Mouse (Mus musculus) lung, embryonic 15.5 days (tissue): Measurements from ENCODE around the gene Olfr1128. TPM values are rescaled to one million over a fixed set of nuclear protein-coding genes. Genes with fewer than 3 reads are reported as not detected.

Experiments used
- polyA plus RNA-seq: library from polyadenylated mRNA; unstranded; fragments of >200 nt; fragmentation: Nextera tagmentation; extraction: Ambion mirVana; gene quantifications from 2 replicates; pipeline ENCODE4 v1.2.1, GENCODE M21; 2015

Gene Olfr1128
- polyA plus RNA-seq, 1 experiment from 2014 or later: not detected

Other genes with a start within 250 kb of the Olfr1128 start
- not detected in 2 replicates for gene Olfr1118, start 238.0 kb downstream of the Olfr1128 start, polyA plus RNA-seq
- not detected in 2 replicates for gene Olfr1120, start 190.7 kb downstream of the Olfr1128 start, polyA plus RNA-seq
- gene Olfr1121, start 175.6 kb downstream of the Olfr1128 start, polyA plus RNA-seq: not detected in 2 replicates
- not detected in 2 replicates for gene Olfr1122, start 159.7 kb downstream of the Olfr1128 start, polyA plus RNA-seq
- not detected in 2 replicates for gene Olfr1123, start 128.9 kb downstream of the Olfr1128 start, polyA plus RNA-seq
- gene Olfr1124, start 115.3 kb downstream of the Olfr1128 start, polyA plus RNA-seq: 0.07 and 0.09 TPM in 2 replicates
- gene Olfr1126, start 91.6 kb downstream of the Olfr1128 start, polyA plus RNA-seq: not detected in 2 replicates
- not detected in 2 replicates for gene Pramel7, start 48.4 kb downstream of the Olfr1128 start, polyA plus RNA-seq
- not detected in 2 replicates for gene Pramel6, start 39.0 kb downstream of the Olfr1128 start, polyA plus RNA-seq
- not detected in 2 replicates for gene Olfr153, start 13.7 kb downstream of the Olfr1128 start, polyA plus RNA-seq
- gene Olfr1129, start 28.4 kb upstream of the Olfr1128 start, polyA plus RNA-seq: not detected in 2 replicates
- gene Olfr1130, start 60.7 kb upstream of the Olfr1128 start, polyA plus RNA-seq: not detected in 2 replicates
- gene Olfr1131, start 81.6 kb upstream of the Olfr1128 start, polyA plus RNA-seq: not detected in 2 replicates
- gene Olfr1132, start 92.0 kb upstream of the Olfr1128 start, polyA plus RNA-seq: not detected in 2 replicates
- gene Olfr1133, start 101.8 kb upstream of the Olfr1128 start, polyA plus RNA-seq: not detected in 2 replicates
- not detected in 2 replicates for gene Olfr1134, start 112.9 kb upstream of the Olfr1128 start, polyA plus RNA-seq
- gene Olfr1135, start 128.1 kb upstream of the Olfr1128 start, polyA plus RNA-seq: not detected in 2 replicates
- gene Olfr1136, start 148.4 kb upstream of the Olfr1128 start, polyA plus RNA-seq: not detected in 2 replicates
- gene Olfr1137, start 167.6 kb upstream of the Olfr1128 start, polyA plus RNA-seq: not detected in 2 replicates
- gene Olfr1138, start 194.4 kb upstream of the Olfr1128 start, polyA plus RNA-seq: not detected in 2 replicates
- not detected in 2 replicates for gene Olfr1140, start 198.2 kb upstream of the Olfr1128 start, polyA plus RNA-seq
- gene Olfr1141, start 208.4 kb upstream of the Olfr1128 start, polyA plus RNA-seq: not detected in 2 replicates
- not detected in 2 replicates for gene Olfr152, start 233.9 kb upstream of the Olfr1128 start, polyA plus RNA-seq